Comparison of ENCODE assay signal across 25 mouse cellular contexts in genomic region chr14:50975001-50975400, GRCm38 (mm10). TPM values are rescaled to one million over a fixed set of nuclear protein-coding genes. Genes with fewer than 3 reads are reported as not detected.
"Had no signal": no experiment of that assay in that cellular context is flagged by ENCODE, and none has a peak within 500 bp of the region (broad histone marks: within the 10 kb centered on the region; RNA-seq: fewer than 3 reads in every experiment).

No protein-coding gene starts in this region.

- DNase-seq: heart, postnatal 10 days; heart, postnatal 36 days; heart, postnatal 4 days; kidney, adult 11 months; kidney, adult 18-20 months; kidney, adult 2 months; kidney, adult 8-10 months; kidney, adult 9 months; kidney, postnatal 10 days; kidney, postnatal 14 days; kidney, postnatal 25 days; kidney, postnatal 36 days; kidney, postnatal 4 days; layer of hippocampus, adult 9-11 months; layer of hippocampus, postnatal 36 days had no signal

- ATAC-seq: hindbrain, embryonic 16.5 days; hindbrain, postnatal 0 days; inflammation-experienced regulatory T-cells, adult 6 months; intestine, embryonic 15.5 days; intestine, embryonic 16.5 days; intestine, postnatal 0 days had no signal

RNA-seq across cellular contexts. Expression of gene Pnp2, which starts 19.2 kb away (rescaled TPM):
- total RNA-seq: hindbrain, postnatal 0 days had no signal

RNA-seq across cellular contexts. Expression of gene Rnase10, which starts 32.5 kb away (rescaled TPM):
- total RNA-seq: hematopoietic stem cell, adult 5-6 weeks; layer of hippocampus, adult 18-20 months; layer of hippocampus, adult 2 months; layer of hippocampus, postnatal 25 days; layer of hippocampus, postnatal 36 days had no signal
